In genomic region chr7:25753643-25754438, GRCm38 (mm10) we compare ENCODE assay signal across 8 mouse cellular contexts. TPM values are rescaled to one million over a fixed set of nuclear protein-coding genes. Genes with fewer than 3 reads are reported as not detected.
A peak's percentile ranks its signal among the peaks of the same experiment; 100 is the strongest.
DNase-seq lines count a peak whose midpoint lies in the region; ATAC-seq lines count a peak whose summit lies in the region.

No protein-coding gene starts in this region.

- peak; percentile 1; the same call in 1 of the 2 replicates for ATAC-seq in hindbrain, embryonic 15.5 days (ENCODE audit: low FRiP score, low read depth)
- ATAC-seq in liver, embryonic 16.5 days (ENCODE audit: low read depth), result no peak

- no peaks in the 10 kb centered on the region for H3K27me3 ChIP-seq in hindbrain, embryonic 15.5 days
- H3K27me3 ChIP-seq in liver, embryonic 16.5 days (ENCODE audit: control insufficient read depth, insufficient read depth, low read depth, low read length), result no peaks in the 10 kb centered on the region
- H3K27me3 ChIP-seq in splenic B cell, adult 2 months (ENCODE audit: control insufficient read depth, insufficient read depth, low read length, poor library complexity, severe bottlenecking), result no peaks in the 10 kb centered on the region

- under 1% methylated on average over 46 of the region's 46 CpGs for WGBS in hindbrain, embryonic 15.5 days
- WGBS in liver, embryonic 16.5 days (ENCODE audit: insufficient replicate concordance), result under 1% methylated on average over 44 of the region's 46 CpGs

- peak overlapping the region; percentile 99 for H3K27ac ChIP-seq in hindbrain, embryonic 15.5 days (replicated peaks)
- H3K27ac ChIP-seq in liver, embryonic 16.5 days (ENCODE audit: low read length), result peak overlapping the region; percentile 96

- DNase-seq in left cerebral cortex, postnatal 10 days (ENCODE audit: extremely low spot score in 1 of 2, low spot score in 2 of 2), result peak; percentile 31 to 79
- DNase-seq in left cerebral cortex, adult 11 months (ENCODE audit: low spot score), result no peak
- DNase-seq in MN1 (ENCODE audit: low spot score), result peak; percentile 55
- DNase-seq in embryo, embryonic 10.5 days (ENCODE audit: low spot score), result peak; percentile 13
- DNase-seq in splenic B cell, adult 2 months (ENCODE audit: low read depth, low spot score), result peak; percentile 11
- no peak for DNase-seq in c-Kit-positive CD71-positive TER-119-positive erythroid progenitor cells, embryonic 14.5 days (ENCODE audit: low spot score)

- H3K4me2 ChIP-seq in hindbrain, embryonic 15.5 days, result peak overlapping the region; percentile 98
- H3K4me2 ChIP-seq in liver, embryonic 16.5 days (ENCODE audit: low read depth, low read length), result peak overlapping the region; percentile 70

- peaks cover 25% of the 10 kb centered on the region for H3K4me1 ChIP-seq in hindbrain, embryonic 15.5 days (replicated peaks)
- H3K4me1 ChIP-seq in liver, embryonic 16.5 days (ENCODE audit: control insufficient read depth, low read depth, low read length), result peaks cover 19% of the 10 kb centered on the region

- H3K9me3 ChIP-seq in hindbrain, embryonic 15.5 days, result no peaks in the 10 kb centered on the region
- H3K9me3 ChIP-seq in liver, embryonic 16.5 days (replicated peaks; ENCODE audit: control insufficient read depth, low read length), result no peaks in the 10 kb centered on the region

- H3K9ac ChIP-seq in hindbrain, embryonic 15.5 days, result peak overlapping the region; percentile 98
- H3K9ac ChIP-seq in liver, embryonic 16.5 days (ENCODE audit: low read depth, low read length), result peak overlapping the region; percentile 99

- intact Hi-C loops in left cerebral cortex, postnatal 10 days (cut with DNase I), result no loop called here

- H3K36me3 ChIP-seq in hindbrain, embryonic 15.5 days, result peaks cover 19% of the 10 kb centered on the region
- peaks cover 23% of the 10 kb centered on the region for H3K36me3 ChIP-seq in liver, embryonic 16.5 days (ENCODE audit: control insufficient read depth, insufficient read depth)
- peaks cover 9% of the 10 kb centered on the region; the same call in 1 of the 2 replicates for H3K36me3 ChIP-seq in splenic B cell, adult 2 months (ENCODE audit: control insufficient read depth, insufficient read depth, low read length, poor library complexity, severe bottlenecking)

- H3K4me3 ChIP-seq in hindbrain, embryonic 15.5 days, result peak overlapping the region; percentile 89
- peak overlapping the region; percentile 93 for H3K4me3 ChIP-seq in liver, embryonic 16.5 days (ENCODE audit: low read depth, low read length)

RNA-seq across cellular contexts. Expression of gene Hnrnpul1, which starts 0.7 kb away (rescaled TPM):
- 100 to 1,000 TPM; 116 to 117 TPM for total RNA-seq in left cerebral cortex, postnatal 10 days (2021)
- 42.2 and 43.7 TPM in 2 replicates for polyA plus RNA-seq in hindbrain, embryonic 15.5 days (2015; fragmentation: Nextera tagmentation; extraction: Ambion mirVana)
- 24.8 and 24.9 TPM in 2 replicates for polyA plus RNA-seq in liver, embryonic 16.5 days (2015; fragmentation: Nextera tagmentation; extraction: Ambion mirVana)

RNA-seq across cellular contexts. Expression of gene Axl, which starts 34.7 kb away (rescaled TPM):
- 10 to 100 TPM; 29.7 to 38.5 TPM for total RNA-seq in left cerebral cortex, postnatal 10 days (2021)
- polyA plus RNA-seq in hindbrain, embryonic 15.5 days (2015; fragmentation: Nextera tagmentation; extraction: Ambion mirVana), result 22.5 and 23.1 TPM in 2 replicates
- polyA plus RNA-seq in liver, embryonic 16.5 days (2015; fragmentation: Nextera tagmentation; extraction: Ambion mirVana), result 20.2 and 24.9 TPM in 2 replicates

RNA-seq across cellular contexts. Expression of gene Ccdc97, which starts 35.0 kb away (rescaled TPM):
- 10 to 100 TPM; 41.7 to 46.1 TPM for total RNA-seq in left cerebral cortex, postnatal 10 days (2021)
- 30.9 and 40.9 TPM in 2 replicates for polyA plus RNA-seq in hindbrain, embryonic 15.5 days (2015; fragmentation: Nextera tagmentation; extraction: Ambion mirVana)
- 8.5 and 11.9 TPM in 2 replicates for polyA plus RNA-seq in liver, embryonic 16.5 days (2015; fragmentation: Nextera tagmentation; extraction: Ambion mirVana)

Comparison
In these comparisons a context has a peak if more than half of its experiments do, and no peak if none do; other contexts are left out.
1. DNase-seq: peak in left cerebral cortex, postnatal 10 days (2 of 2), MN1 (single experiment), embryo, embryonic 10.5 days (single experiment) and splenic B cell, adult 2 months (single experiment); none in left cerebral cortex, adult 11 months (single experiment) and c-Kit-positive CD71-positive TER-119-positive erythroid progenitor cells, embryonic 14.5 days (single experiment).